Mouse (Mus musculus) E14TG2a.4 (cell line): ENCODE data around the gene Gpc3.

ENCODE experiments used
- CTCF ChIP-seq: conservative IDR thresholded peaks from 2 replicates; pipeline ENCODE4 v1.5.1; 2014; ENCODE audit warnings: low read length
- NANOG ChIP-seq: IDR thresholded peaks from 2 replicates; pipeline ENCODE4 v1.6.1; 2014; ENCODE audit warnings: borderline replicate concordance, low read length, mixed read lengths
- POU5F1 ChIP-seq: IDR thresholded peaks from 2 replicates; pipeline ENCODE4 v1.6.1; 2014; ENCODE audit warnings: low read length, borderline replicate concordance

DNA sequence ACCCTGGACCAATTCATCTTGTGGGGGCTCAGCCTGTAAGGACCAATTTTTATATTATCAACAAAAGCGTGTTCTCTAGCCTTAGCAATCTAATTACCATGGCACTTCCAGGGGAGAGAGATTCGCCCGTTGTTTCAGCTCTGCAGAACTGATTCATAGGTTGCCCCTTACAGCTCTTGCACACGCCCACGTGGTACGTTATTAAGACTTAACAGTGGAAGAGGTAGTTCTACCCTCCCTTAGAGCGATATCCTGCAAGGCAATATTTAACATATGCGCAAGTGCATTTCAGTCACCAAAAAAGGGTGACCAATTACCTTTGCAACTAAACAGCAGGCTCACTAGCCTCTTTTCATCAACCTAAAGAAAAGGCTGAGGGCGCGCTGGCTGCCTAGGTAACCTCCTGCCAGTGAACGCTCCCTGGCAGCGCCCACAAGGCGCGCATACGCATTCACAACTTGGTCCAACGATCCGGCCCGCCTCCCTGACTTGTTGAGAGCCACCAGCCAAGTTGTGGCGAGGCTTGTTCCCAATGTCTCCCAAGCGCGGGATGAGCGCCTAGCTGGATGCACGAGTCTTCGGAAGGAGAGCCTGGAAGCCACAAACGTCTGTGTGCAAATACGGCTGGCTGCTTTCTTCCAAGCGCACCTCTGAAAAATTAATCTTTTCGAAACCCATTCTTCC, 1.6 kb downstream of the Gpc3 start:
- TF ChIP-seq CTCF: no peak
- TF ChIP-seq POU5F1: no peak
- TF ChIP-seq NANOG: no peak
